Mouse (Mus musculus) lung, embryonic 14.5 days (tissue): ENCODE results near the gene Aanat. TPM values are rescaled to one million over a fixed set of nuclear protein-coding genes. Genes with fewer than 3 reads are reported as not detected.

Experiments used
- ATAC-seq: fragments of 200-750 bp; cut with Nextera tagmentation; 2 replicates; pipeline ENCODE4 v1.8.0; 2017; ENCODE audit warnings: mild to moderate bottlenecking, moderate TSS enrichment, moderate library complexity; ENCODE audit not compliant: insufficient read depth
- DNase-seq: peaks from one replicate; pipeline ENCODE4 v3.0.0-alpha.2; 2015
- H3K27ac ChIP-seq: fragments of 300-500 bp; sonication (generic); 2 replicates; pipeline ENCODE4 v1.5.1; 2014; ENCODE audit warnings: low read depth, mild to moderate bottlenecking, moderate library complexity
- H3K27me3 ChIP-seq: fragments of 300-500 bp; sonication (generic); 2 replicates; pipeline ENCODE4 v1.6.1; 2014; ENCODE audit warnings: low read length, control low read depth; ENCODE audit not compliant: insufficient read depth
- H3K36me3 ChIP-seq: fragments of 300-500 bp; sonication (generic); 2 replicates; pipeline ENCODE4 v1.6.1; 2014; ENCODE audit warnings: control low read depth; ENCODE audit not compliant: insufficient read depth
- H3K4me1 ChIP-seq: fragments of 300-500 bp; sonication (generic); 2 replicates; pipeline ENCODE4 v1.6.1; 2014; ENCODE audit warnings: antibody characterized with exemption, control low read depth; ENCODE audit not compliant: insufficient read depth
- H3K4me2 ChIP-seq: fragments of 300-500 bp; sonication (generic); 2 replicates; pipeline ENCODE4 v1.6.1; 2014; ENCODE audit warnings: mild to moderate bottlenecking
- H3K4me3 ChIP-seq: fragments of 300-500 bp; sonication (generic); 2 replicates; pipeline ENCODE4 v1.5.1; 2014; ENCODE audit warnings: low read depth, low read length
- H3K9ac ChIP-seq: fragments of 300-500 bp; sonication (generic); 2 replicates; pipeline ENCODE4 v1.6.1; 2014
- H3K9me3 ChIP-seq: fragments of 300-500 bp; sonication (generic); 2 replicates; pipeline ENCODE4 v1.6.1; 2016; ENCODE audit warnings: low read depth, low read length, control low read depth
- CTCF ChIP-seq: IDR thresholded peaks from 2 replicates; pipeline ENCODE4 v1.5.1; 2016; ENCODE audit warnings: antibody characterized with exemption, low read depth
- WGBS: fragments of 180-500 bp; shearing (Covaris S2); extraction: QIAGEN DNeasy Blood & Tissue Kit; methylation state at CpG from one replicate; pipeline ENCODE4 v1.1.7; 2014; 5-methylcytosine and 5-hydroxymethylcytosine counted together
- polyA plus RNA-seq: library from polyadenylated mRNA; unstranded; fragments of >200 nt; fragmentation: Nextera tagmentation; extraction: Ambion mirVana; gene quantifications from 2 replicates; pipeline ENCODE4 v1.2.1, GENCODE M21; 2014

Gene Aanat
- polyA plus RNA-seq: not detected in 2 replicates

- H3K9ac ChIP-seq: no peak within 1 kb of the TSS
- H3K4me1 ChIP-seq: no peaks in the 10 kb centered on the region
- ATAC-seq (no peak), DNase-seq (no peak)
- H3K9me3 ChIP-seq: no peaks in the 10 kb centered on the region
- peaks cover 8% of the 10 kb centered on the region; the same call in 1 of the 2 replicates for H3K27me3 ChIP-seq
- TF ChIP-seq CTCF: no peak
- WGBS: 67% methylated on average over 5 of the region's 5 CpGs
- H3K27ac ChIP-seq: no peak within 1 kb of the TSS
- no peaks in the 10 kb centered on the region for H3K36me3 ChIP-seq
- H3K4me2 ChIP-seq: 0 out of 2 replicates have a peak within 1 kb of the TSS, but pooled peaks have one; percentile 29
- no peak within 1 kb of the TSS for H3K4me3 ChIP-seq
Observed at GRCm38 (mm10) chr11:116586310-116586709, at the start of gene Aanat. Gene Aanat, plus strand, starts transcription at chr11:116586432.

DNA sequence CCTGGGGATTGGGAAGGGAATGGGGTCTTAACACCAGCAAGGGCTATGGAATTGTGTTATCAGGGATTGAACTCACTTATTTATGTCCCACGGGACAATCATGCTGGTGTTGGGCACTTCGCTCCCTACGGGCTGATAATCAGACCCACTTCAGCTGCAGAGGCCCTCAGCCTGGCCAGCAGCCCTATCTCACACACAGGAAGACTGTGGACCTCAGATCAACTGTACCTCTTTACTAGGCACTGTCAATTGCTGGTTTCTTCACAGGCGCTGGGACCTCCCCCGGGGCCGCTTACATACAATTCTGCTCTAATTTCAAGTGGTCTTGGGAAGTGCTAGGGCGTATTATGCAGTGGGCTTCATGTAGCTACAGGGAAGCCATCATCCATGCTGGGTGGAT lies 49.5 kb upstream of the Aanat start:
- Histone ChIP-seq H3K36me3 (peaks cover 39% of the 10 kb centered on the region), H3K9ac (no peak overlapping the region), H3K4me1 (peaks cover 10% of the 10 kb centered on the region; the same call in 1 of the 2 replicates), H3K27me3 (peaks cover 23% of the 10 kb centered on the region), H3K4me3 (no peak overlapping the region), H3K27ac (no peak overlapping the region), H3K9me3 (no peaks in the 10 kb centered on the region), H3K4me2 (no peak overlapping the region)
- DNase-seq (no peak), ATAC-seq (no peak)
- WGBS: 89% methylated on average over 7 of the region's 7 CpGs
- no peak for TF ChIP-seq CTCF

DNA sequence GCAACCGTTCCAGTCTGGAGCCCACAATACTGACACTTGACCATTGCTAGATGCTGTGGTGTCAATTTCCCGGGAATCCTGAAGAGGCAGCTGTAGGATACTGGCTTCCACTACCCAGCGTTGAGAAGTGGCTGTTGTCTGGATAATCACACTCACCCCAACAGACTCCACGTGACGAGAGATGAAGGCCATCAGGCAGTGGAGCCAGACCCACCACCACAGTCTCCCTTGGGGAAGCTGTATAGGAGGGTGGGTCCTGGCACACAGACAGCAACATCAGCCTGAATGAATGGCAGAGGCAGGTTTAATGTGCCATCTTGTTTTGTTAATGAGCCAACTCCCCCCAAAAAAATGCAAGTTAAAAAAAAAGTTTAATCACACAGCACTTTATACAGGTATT lies 48.8 kb upstream of the Aanat start:
- ATAC-seq (no peak), DNase-seq (no peak)
- TF ChIP-seq CTCF: no peak
- no peaks in the 10 kb centered on the region for H3K9me3 ChIP-seq
- H3K4me2 ChIP-seq: no peak overlapping the region
- H3K9ac ChIP-seq: no peak overlapping the region
- H3K4me3 ChIP-seq: no peak overlapping the region
- peaks cover 45% of the 10 kb centered on the region for H3K36me3 ChIP-seq
- peaks cover 7% of the 10 kb centered on the region; the same call in 1 of the 2 replicates for H3K4me1 ChIP-seq
- WGBS: 58% methylated on average over 5 of the region's 5 CpGs
- no peak overlapping the region for H3K27ac ChIP-seq
- H3K27me3 ChIP-seq: peaks cover 16% of the 10 kb centered on the region

- DNase-seq: no peak
- no peak overlapping the region for H3K4me2 ChIP-seq
- no peaks in the 10 kb centered on the region for H3K9me3 ChIP-seq
- peaks cover 54% of the 10 kb centered on the region for H3K36me3 ChIP-seq
- 0 out of 2 replicates have a peak overlapping the region, but pooled peaks have one; percentile 4 for H3K27ac ChIP-seq
- no peak for ATAC-seq
- no peak overlapping the region for H3K4me3 ChIP-seq
- no peak overlapping the region for H3K9ac ChIP-seq
- H3K27me3 ChIP-seq: peaks cover 7% of the 10 kb centered on the region
- 83% methylated on average over 12 of the region's 12 CpGs for WGBS
- no peak for TF ChIP-seq CTCF
- H3K4me1 ChIP-seq: peaks cover 7% of the 10 kb centered on the region; the same call in 1 of the 2 replicates
Observed at GRCm38 (mm10) chr11:116538142-116538735, 48.0 kb upstream of the Aanat start.

DNA sequence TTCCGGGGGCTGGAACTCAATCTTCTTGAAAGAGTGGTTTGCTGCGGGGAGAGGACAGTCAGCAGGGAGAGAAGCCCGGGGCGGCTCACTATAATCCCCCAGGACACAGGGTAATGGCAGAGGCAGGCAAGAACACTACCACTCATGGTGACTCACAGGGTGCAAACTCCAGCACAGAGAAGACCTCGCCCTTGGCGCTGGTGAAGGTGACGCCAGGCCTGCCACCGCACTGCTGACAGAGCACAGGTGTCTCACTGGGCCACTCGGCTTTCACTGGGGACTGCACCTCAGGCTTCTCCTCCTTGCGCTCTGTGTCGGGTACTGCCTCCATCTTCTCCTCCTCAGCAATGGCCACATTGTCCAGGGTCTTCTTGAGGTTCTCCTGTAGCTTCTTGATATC lies 45.0 kb upstream of the Aanat start:
- DNase-seq (no peak), ATAC-seq (no peak)
- no peak overlapping the region for H3K9ac ChIP-seq
- H3K4me2 ChIP-seq: no peak overlapping the region
- no peaks in the 10 kb centered on the region for H3K9me3 ChIP-seq
- TF ChIP-seq CTCF: no peak
- no peaks in the 10 kb centered on the region for H3K4me1 ChIP-seq
- no peak overlapping the region for H3K4me3 ChIP-seq
- H3K27me3 ChIP-seq: no peaks in the 10 kb centered on the region
- 92% methylated on average over 11 of the region's 11 CpGs for WGBS
- peaks cover 83% of the 10 kb centered on the region for H3K36me3 ChIP-seq
- H3K27ac ChIP-seq: no peak overlapping the region

- Histone ChIP-seq H3K4me2 (no peak overlapping the region), H3K9ac (no peak overlapping the region), H3K36me3 (peaks cover 91% of the 10 kb centered on the region), H3K4me3 (no peak overlapping the region), H3K9me3 (no peaks in the 10 kb centered on the region), H3K4me1 (no peaks in the 10 kb centered on the region), H3K27me3 (no peaks in the 10 kb centered on the region), H3K27ac (no peak overlapping the region)
- ATAC-seq (no peak), DNase-seq (peak; percentile 64)
- WGBS: 69% methylated on average over 4 of the region's 4 CpGs
- peak; percentile 81 for TF ChIP-seq CTCF
Observed at GRCm38 (mm10) chr11:116543110-116543509, 43.1 kb upstream of the Aanat start.

- H3K36me3 ChIP-seq: peaks cover 55% of the 10 kb centered on the region
- no peak for DNase-seq
Observed at GRCm38 (mm10) chr11:116547296-116548060, 38.8 kb upstream of the Aanat start.

More at GRCm38 (mm10) chr11:116547296-116548060, 38.8 kb upstream of the Aanat start:
- Histone ChIP-seq H3K27me3 (no peaks in the 10 kb centered on the region), H3K9me3 (no peaks in the 10 kb centered on the region), H3K9ac (no peak overlapping the region), H3K4me2 (no peak overlapping the region), H3K27ac (no peak overlapping the region), H3K4me3 (no peak overlapping the region), H3K4me1 (peaks cover 11% of the 10 kb centered on the region)
- no peak for TF ChIP-seq CTCF
- 75% methylated on average over 17 of the region's 17 CpGs for WGBS
- ATAC-seq: no peak
